Mouse (Mus musculus): ENCODE measurements around the gene Supt3. TPM values are rescaled to one million over a fixed set of nuclear protein-coding genes. Genes with fewer than 3 reads are reported as not detected.

Gene Supt3
- polyA plus RNA-seq, 2 experiments = 10.5 to 21.3 TPM

DNA sequence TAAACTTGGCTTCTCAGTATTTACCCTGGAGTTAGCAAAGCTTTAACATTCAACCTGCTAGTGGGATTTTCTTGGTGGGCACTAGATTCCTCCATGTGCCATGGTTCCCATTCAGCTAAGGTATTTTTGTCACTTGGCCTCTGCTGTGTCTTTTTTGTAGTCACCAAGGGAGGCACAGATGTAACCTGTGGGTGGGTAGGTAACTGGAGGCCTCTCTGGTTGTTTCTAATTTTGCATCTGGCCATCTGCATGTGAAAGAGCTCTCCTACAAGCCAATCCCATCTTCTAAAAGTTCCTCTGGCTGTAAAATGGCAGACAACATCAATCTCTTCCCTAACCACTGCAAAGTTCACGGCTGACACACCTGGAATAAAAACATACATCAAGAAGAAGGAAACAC is 190.2 kb downstream of the Supt3 start:
- no peaks in the 10 kb centered on the region for H3K36me3 ChIP-seq (ENCODE audit: control insufficient read depth, insufficient read depth, low read length)
- H3K4me2 ChIP-seq (replicated peaks; ENCODE audit: low read depth, low read length, severe bottlenecking) = no peak overlapping the region
- ATAC-seq (ENCODE audit: low FRiP score, low read depth) (no peak), DNase-seq (ENCODE audit: low spot score) (no peak)
- H3K9ac ChIP-seq (ENCODE audit: low read depth, low read length, severe bottlenecking) = no peak overlapping the region
- H3K27me3 ChIP-seq (ENCODE audit: control insufficient read depth, insufficient read depth, low read length) = no peaks in the 10 kb centered on the region
- TF ChIP-seq POLR2A (IDR thresholded peaks at IDR 0.05; ENCODE audit: borderline replicate concordance, extremely low read depth, insufficient read depth, insufficient read length) = no peak
- 66% methylated on average over 1 of the region's 1 CpGs for WGBS
- H3K4me3 ChIP-seq (replicated peaks; ENCODE audit: low read length) = no peak overlapping the region
- no peaks in the 10 kb centered on the region for H3K4me1 ChIP-seq (ENCODE audit: control insufficient read depth, insufficient read depth, low read length)
- no peaks in the 10 kb centered on the region for H3K9me3 ChIP-seq (ENCODE audit: control insufficient read depth, low read length)
- H3K27ac ChIP-seq (replicated peaks; ENCODE audit: low read depth, low read length) = no peak overlapping the region

DNA sequence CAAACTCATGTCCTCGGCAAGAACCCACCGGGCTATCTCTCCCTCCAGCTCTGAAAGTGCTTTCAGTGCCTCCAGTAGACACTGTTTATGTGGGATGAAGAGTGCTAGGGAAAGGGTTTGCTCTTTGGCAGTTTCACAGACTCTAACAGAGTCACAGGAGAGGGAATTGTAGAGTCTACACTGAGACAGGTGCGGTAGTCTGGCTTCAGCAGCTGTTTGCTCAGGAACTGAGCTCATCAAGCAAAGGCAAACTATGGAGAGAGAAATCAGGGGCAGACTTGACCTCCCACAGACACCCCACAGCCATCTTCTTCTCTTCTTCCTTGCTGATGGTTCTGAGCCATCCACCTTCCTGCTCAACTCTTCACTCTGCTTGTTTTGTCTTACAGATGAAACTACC is 193.3 kb downstream of the Supt3 start:
- Histone ChIP-seq H3K4me2 (replicated peaks; ENCODE audit: low read depth, low read length, severe bottlenecking) (no peak overlapping the region), H3K36me3 (ENCODE audit: control insufficient read depth, insufficient read depth, low read length) (no peaks in the 10 kb centered on the region), H3K27ac (replicated peaks; ENCODE audit: low read depth, low read length) (no peak overlapping the region), H3K9ac (ENCODE audit: low read depth, low read length, severe bottlenecking) (no peak overlapping the region), H3K9me3 (ENCODE audit: control insufficient read depth, low read length) (no peaks in the 10 kb centered on the region), H3K4me3 (replicated peaks; ENCODE audit: low read length) (no peak overlapping the region), H3K27me3 (ENCODE audit: control insufficient read depth, insufficient read depth, low read length) (no peaks in the 10 kb centered on the region), H3K4me1 (ENCODE audit: control insufficient read depth, insufficient read depth, low read length) (no peaks in the 10 kb centered on the region)
- ATAC-seq (ENCODE audit: low FRiP score, low read depth) = no peak
- no peak for DNase-seq (ENCODE audit: low spot score)
- no peak for TF ChIP-seq POLR2A (IDR thresholded peaks at IDR 0.05; ENCODE audit: borderline replicate concordance, extremely low read depth, insufficient read depth, insufficient read length)
- WGBS = 83% methylated on average over 3 of the region's 3 CpGs

DNA sequence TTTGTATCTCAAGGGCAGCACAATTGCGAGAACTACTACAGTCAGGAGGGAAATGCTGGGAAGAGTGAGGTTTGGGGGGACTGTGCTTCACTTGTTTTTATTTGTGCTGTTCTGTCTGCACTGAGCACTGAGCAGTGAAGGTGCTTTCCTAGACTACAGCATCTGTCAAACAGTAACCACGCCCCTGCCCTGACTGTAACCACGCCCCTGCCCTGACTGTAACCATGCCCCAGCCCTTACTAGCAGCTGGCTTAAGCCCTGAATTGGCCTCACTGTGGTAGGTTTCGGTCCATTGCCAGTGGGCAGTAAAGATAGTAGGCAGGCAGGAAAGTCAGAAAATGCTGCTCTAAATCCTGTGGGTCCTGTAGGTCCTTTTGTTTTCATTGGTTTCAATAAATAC is 196.5 kb downstream of the Supt3 start:
- H3K36me3 ChIP-seq (ENCODE audit: control insufficient read depth, insufficient read depth, low read length) = no peaks in the 10 kb centered on the region
- 46% methylated on average over 4 of the region's 4 CpGs for WGBS
- H3K27me3 ChIP-seq (ENCODE audit: control insufficient read depth, insufficient read depth, low read length) = no peaks in the 10 kb centered on the region
- no peak overlapping the region for H3K9ac ChIP-seq (ENCODE audit: low read depth, low read length, severe bottlenecking)
- no peaks in the 10 kb centered on the region for H3K9me3 ChIP-seq (ENCODE audit: control insufficient read depth, low read length)
- H3K4me1 ChIP-seq (ENCODE audit: control insufficient read depth, insufficient read depth, low read length) = no peaks in the 10 kb centered on the region
- no peak overlapping the region for H3K27ac ChIP-seq (replicated peaks; ENCODE audit: low read depth, low read length)
- H3K4me2 ChIP-seq (replicated peaks; ENCODE audit: low read depth, low read length, severe bottlenecking) = no peak overlapping the region
- no peak overlapping the region for H3K4me3 ChIP-seq (replicated peaks; ENCODE audit: low read length)
- no peak for TF ChIP-seq POLR2A (IDR thresholded peaks at IDR 0.05; ENCODE audit: borderline replicate concordance, extremely low read depth, insufficient read depth, insufficient read length)
- ATAC-seq (ENCODE audit: low FRiP score, low read depth) = no peak
- DNase-seq (ENCODE audit: low spot score) = no peak

DNA sequence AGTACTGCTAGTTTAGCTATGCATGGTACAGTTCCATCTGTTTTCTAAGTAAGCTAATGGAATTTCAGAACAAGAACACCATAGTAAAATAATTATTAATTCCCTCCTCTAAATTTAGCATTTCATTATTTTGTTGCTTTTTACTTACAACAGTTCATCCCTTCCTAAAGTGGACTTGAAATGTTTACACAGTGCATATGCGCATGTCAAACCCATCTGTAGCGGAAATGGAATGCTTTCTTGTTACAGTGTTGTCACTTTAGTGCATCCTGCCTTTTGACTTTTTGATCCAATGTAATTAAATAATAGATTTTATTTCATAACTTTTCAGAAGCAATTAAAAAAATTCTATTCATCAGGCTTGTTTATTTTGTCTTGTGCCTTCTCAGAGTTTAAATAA is 200.7 kb downstream of the Supt3 start:
- 97% methylated on average over 2 of the region's 2 CpGs for WGBS

DNA sequence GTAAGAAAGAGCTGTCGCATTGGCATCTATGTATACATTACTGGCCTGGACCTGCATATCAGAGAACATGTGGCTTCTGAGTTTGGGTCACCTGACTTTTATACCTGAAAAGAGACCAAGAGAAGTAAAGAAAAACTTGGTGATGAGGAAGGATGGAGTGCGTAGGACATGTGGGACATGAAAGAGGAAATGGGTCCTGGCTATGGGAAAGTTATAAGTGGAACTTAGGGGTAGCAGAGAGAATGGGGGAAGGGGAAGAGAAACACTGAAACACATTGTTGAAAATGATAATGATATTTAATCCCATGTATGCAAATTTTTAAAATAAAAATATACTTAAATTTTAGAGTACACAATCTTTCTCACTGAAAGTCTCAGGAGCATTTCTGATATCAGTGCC is 211.0 kb downstream of the Supt3 start:
- no peaks in the 10 kb centered on the region for H3K27me3 ChIP-seq (ENCODE audit: control insufficient read depth, insufficient read depth, low read length)
- H3K27ac ChIP-seq (replicated peaks; ENCODE audit: low read depth, low read length) = no peak overlapping the region
- TF ChIP-seq POLR2A (IDR thresholded peaks at IDR 0.05; ENCODE audit: borderline replicate concordance, extremely low read depth, insufficient read depth, insufficient read length) = no peak
- no peaks in the 10 kb centered on the region for H3K36me3 ChIP-seq (ENCODE audit: control insufficient read depth, insufficient read depth, low read length)
- H3K9ac ChIP-seq (ENCODE audit: low read depth, low read length, severe bottlenecking) = no peak overlapping the region
- no peak for DNase-seq (ENCODE audit: low spot score)
- 91% methylated on average over 2 of the region's 2 CpGs for WGBS
- no peaks in the 10 kb centered on the region for H3K9me3 ChIP-seq (ENCODE audit: control insufficient read depth, low read length)
- H3K4me2 ChIP-seq (replicated peaks; ENCODE audit: low read depth, low read length, severe bottlenecking) = no peak overlapping the region
- no peak overlapping the region for H3K4me3 ChIP-seq (replicated peaks; ENCODE audit: low read length)
- ATAC-seq (ENCODE audit: low FRiP score, low read depth) = no peak
- H3K4me1 ChIP-seq (ENCODE audit: control insufficient read depth, insufficient read depth, low read length) = peaks cover 8% of the 10 kb centered on the region; the same call in 1 of the 2 replicates

More for the DNA sequence above, 200.7 kb downstream of the Supt3 start:
- H3K4me2 ChIP-seq (replicated peaks; ENCODE audit: low read depth, low read length, severe bottlenecking) = no peak overlapping the region
- ATAC-seq (ENCODE audit: low FRiP score, low read depth) = no peak
- H3K4me3 ChIP-seq (replicated peaks; ENCODE audit: low read length) = no peak overlapping the region
- no peak overlapping the region for H3K9ac ChIP-seq (ENCODE audit: low read depth, low read length, severe bottlenecking)
- H3K9me3 ChIP-seq (ENCODE audit: control insufficient read depth, low read length) = no peaks in the 10 kb centered on the region
- TF ChIP-seq POLR2A (IDR thresholded peaks at IDR 0.05; ENCODE audit: borderline replicate concordance, extremely low read depth, insufficient read depth, insufficient read length) = no peak
- no peaks in the 10 kb centered on the region for H3K36me3 ChIP-seq (ENCODE audit: control insufficient read depth, insufficient read depth, low read length)
- H3K4me1 ChIP-seq (ENCODE audit: control insufficient read depth, insufficient read depth, low read length) = no peaks in the 10 kb centered on the region
- H3K27ac ChIP-seq (replicated peaks; ENCODE audit: low read depth, low read length) = no peak overlapping the region
- no peak for DNase-seq (ENCODE audit: low spot score)
- no peaks in the 10 kb centered on the region for H3K27me3 ChIP-seq (ENCODE audit: control insufficient read depth, insufficient read depth, low read length)

DNA sequence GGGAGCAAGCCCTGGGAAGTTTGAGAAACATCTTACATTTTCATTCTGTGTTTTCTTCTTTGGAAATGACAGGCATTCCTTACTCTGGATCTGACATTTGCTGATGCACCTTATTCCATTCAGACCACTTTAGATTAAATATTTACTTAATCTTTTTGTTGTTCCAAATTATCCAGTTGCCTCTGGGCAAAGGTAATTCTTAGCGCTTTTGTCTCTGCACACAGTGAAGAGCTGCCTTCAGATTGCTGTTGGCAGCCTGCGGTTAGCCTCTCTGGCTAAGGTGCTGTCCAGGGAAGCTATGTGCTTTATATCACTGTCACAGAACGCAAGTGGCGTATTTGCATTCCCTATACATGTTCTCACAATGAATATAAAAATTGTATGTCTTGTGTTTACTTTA is 226.4 kb downstream of the Supt3 start:
- TF ChIP-seq POLR2A (IDR thresholded peaks at IDR 0.05; ENCODE audit: borderline replicate concordance, extremely low read depth, insufficient read depth, insufficient read length) = no peak
- 0 out of 2 replicates have a peak, but pooled peaks cover 3% of the 10 kb centered on the region for H3K36me3 ChIP-seq (ENCODE audit: control insufficient read depth, insufficient read depth, low read length)
- H3K4me1 ChIP-seq (ENCODE audit: control insufficient read depth, insufficient read depth, low read length) = 0 out of 2 replicates have a peak, but pooled peaks cover 4% of the 10 kb centered on the region
- ATAC-seq (ENCODE audit: low FRiP score, low read depth) (no peak), DNase-seq (ENCODE audit: low spot score) (no peak)
- no peaks in the 10 kb centered on the region for H3K9me3 ChIP-seq (ENCODE audit: control insufficient read depth, low read length)
- no peak overlapping the region for H3K27ac ChIP-seq (replicated peaks; ENCODE audit: low read depth, low read length)
- H3K4me2 ChIP-seq (replicated peaks; ENCODE audit: low read depth, low read length, severe bottlenecking) = no peak overlapping the region
- no peaks in the 10 kb centered on the region for H3K27me3 ChIP-seq (ENCODE audit: control insufficient read depth, insufficient read depth, low read length)
- no peak overlapping the region for H3K4me3 ChIP-seq (replicated peaks; ENCODE audit: low read length)
- H3K9ac ChIP-seq (ENCODE audit: low read depth, low read length, severe bottlenecking) = no peak overlapping the region
- 90% methylated on average over 4 of the region's 4 CpGs for WGBS
